9 mouse cellular contexts compared by ENCODE assay signal in genomic region chr14:121919752-121920151, GRCm38 (mm10). TPM values are rescaled to one million over a fixed set of nuclear protein-coding genes. Genes with fewer than 3 reads are reported as not detected.
DNase-seq lines count a peak whose midpoint lies in the region; ATAC-seq and TF ChIP-seq lines count a peak whose summit lies in the region.
"Had no signal": no experiment of that assay in that cellular context is flagged by ENCODE, and none has a peak within 500 bp of the region (broad histone marks: within the 10 kb centered on the region; RNA-seq: fewer than 3 reads in every experiment).

No protein-coding gene starts in this region.

- no peak overlapping the region for H3K9ac ChIP-seq in hindbrain, embryonic 14.5 days
- H3K9ac ChIP-seq: midbrain, embryonic 15.5 days had no signal

- ATAC-seq in common myeloid progenitor, adult 5-6 weeks (replicated peaks; ENCODE audit: low read depth, poor library complexity, severe bottlenecking) = 0 out of 2 replicates have a peak, but pooled peaks have one; percentile 30
- no peak for ATAC-seq in hindbrain, embryonic 14.5 days (ENCODE audit: low FRiP score)
- ATAC-seq: midbrain, embryonic 15.5 days had no signal

- no peak overlapping the region for H3K27ac ChIP-seq in spleen, adult 2 months (ENCODE audit: insufficient read depth, low read length)
- H3K27ac ChIP-seq in hindbrain, embryonic 14.5 days = no peak overlapping the region
- H3K27ac ChIP-seq: midbrain, embryonic 15.5 days had no signal

- no peaks in the 10 kb centered on the region for H3K36me3 ChIP-seq in spleen, adult 2 months (ENCODE audit: control insufficient read depth, insufficient read depth, low read length)
- H3K36me3 ChIP-seq in splenic B cell, adult 2 months (ENCODE audit: control insufficient read depth, insufficient read depth, low read length, poor library complexity, severe bottlenecking) = no peaks in the 10 kb centered on the region
- peaks cover 20% of the 10 kb centered on the region for H3K36me3 ChIP-seq in hindbrain, embryonic 14.5 days (replicated peaks; ENCODE audit: control insufficient read depth, insufficient read depth)

- no peaks in the 10 kb centered on the region for H3K27me3 ChIP-seq in spleen, adult 2 months (ENCODE audit: control insufficient read depth, insufficient read depth, low read length)
- no peaks in the 10 kb centered on the region for H3K27me3 ChIP-seq in splenic B cell, adult 2 months (ENCODE audit: control insufficient read depth, insufficient read depth, low read length, poor library complexity, severe bottlenecking)
- no peaks in the 10 kb centered on the region for H3K27me3 ChIP-seq in hindbrain, embryonic 14.5 days (ENCODE audit: control insufficient read depth, insufficient read depth, low read length)
- H3K27me3 ChIP-seq: midbrain, embryonic 15.5 days had no signal

- H3K9me3 ChIP-seq in hindbrain, embryonic 14.5 days (ENCODE audit: control insufficient read depth, low read length) = no peaks in the 10 kb centered on the region
- H3K9me3 ChIP-seq: midbrain, embryonic 15.5 days had no signal

- no peak for TF ChIP-seq POLR2A in spleen, adult 2 months (IDR thresholded peaks at IDR 0.05; ENCODE audit: low read depth, low read length)

- intact Hi-C loops in heart, postnatal 36 days (cut with DNase I) = loop anchor here (1.0 kb wide), 1 partner anchor 54 kb away; no protein-coding TSS in a partner anchor

- H3K4me2 ChIP-seq in hindbrain, embryonic 14.5 days (replicated peaks) = no peak overlapping the region
- H3K4me2 ChIP-seq: midbrain, embryonic 15.5 days had no signal

- H3K4me1 ChIP-seq in spleen, adult 2 months (ENCODE audit: control insufficient read depth, insufficient read depth, insufficient read length) = peaks cover 11% of the 10 kb centered on the region; the same call in 1 of the 2 replicates
- no peaks in the 10 kb centered on the region for H3K4me1 ChIP-seq in hindbrain, embryonic 14.5 days (replicated peaks; ENCODE audit: control insufficient read depth, insufficient read depth, low read length)
- H3K4me1 ChIP-seq: midbrain, embryonic 15.5 days had no signal

- peak; percentile 50; the same call in 1 of the 2 replicates for TF ChIP-seq CTCF in spleen, adult 2 months (IDR thresholded peaks at IDR 0.05; ENCODE audit: extremely low read depth, insufficient read depth, insufficient read length, insufficient replicate concordance)

- no peak overlapping the region for H3K4me3 ChIP-seq in spleen, adult 2 months (ENCODE audit: extremely low read depth, insufficient read depth, insufficient read length)
- H3K4me3 ChIP-seq in hindbrain, embryonic 14.5 days (replicated peaks; ENCODE audit: low read length) = no peak overlapping the region
- H3K4me3 ChIP-seq: midbrain, embryonic 15.5 days had no signal

- peak; percentile 80 for DNase-seq in heart, adult 11 months
- DNase-seq in heart, postnatal 36 days = no peak
- DNase-seq in spleen, adult 2 months (ENCODE audit: low read depth in 1 of 2, low spot score in 2 of 2) = no peak
- no peak for DNase-seq in spleen, adult 18-20 months
- peak; percentile 79 for DNase-seq in splenic B cell, adult 2 months (ENCODE audit: low read depth, low spot score)
- no peak for DNase-seq in hindbrain, embryonic 14.5 days (ENCODE audit: low spot score)
- no peak for DNase-seq in spleen, postnatal 4 days (ENCODE audit: low spot score in 2 of 2)

- 3% methylated on average over 3 of the region's 3 CpGs for WGBS in spleen, adult 2 months
- 41% methylated on average over 3 of the region's 3 CpGs for WGBS in hindbrain, embryonic 14.5 days

RNA-seq across cellular contexts. Expression of gene Gpr18, which starts 4.2 kb away (rescaled TPM):
- total RNA-seq in heart, postnatal 36 days (2021) = under 1 TPM; 0.33 to 0.46 TPM
- 91.9 and 111 TPM in 2 replicates for polyA plus RNA-seq in spleen, adult 2 months (2012; rRNA removed)
- 1.7 and 3.7 TPM in 2 replicates for total RNA-seq in common myeloid progenitor, adult 5-6 weeks (2017)
- polyA plus RNA-seq in hindbrain, embryonic 14.5 days (2014; fragmentation: Nextera tagmentation; extraction: Ambion mirVana) = 0.40 TPM in 1 of 2 replicates, not detected in the other

RNA-seq across cellular contexts. Expression of gene Ubac2, which starts 41.3 kb away (rescaled TPM):
- total RNA-seq in heart, postnatal 36 days (2021) = 10 to 100 TPM; 26.6 to 29.1 TPM
- polyA plus RNA-seq in spleen, adult 2 months (2012; rRNA removed) = 45.3 and 61.2 TPM in 2 replicates
- 19.1 and 33.3 TPM in 2 replicates for total RNA-seq in common myeloid progenitor, adult 5-6 weeks (2017)
- polyA plus RNA-seq in hindbrain, embryonic 14.5 days (2014; fragmentation: Nextera tagmentation; extraction: Ambion mirVana) = 49.6 and 51.2 TPM in 2 replicates

RNA-seq across cellular contexts. Expression of gene Gpr183, which starts 45.2 kb away (rescaled TPM):
- 1 to 10 TPM; 1.2 to 2.0 TPM for total RNA-seq in heart, postnatal 36 days (2021)
- polyA plus RNA-seq in spleen, adult 2 months (2012; rRNA removed) = 19.3 and 21.5 TPM in 2 replicates
- total RNA-seq in common myeloid progenitor, adult 5-6 weeks (2017) = 2.9 and 8.1 TPM in 2 replicates
- polyA plus RNA-seq in hindbrain, embryonic 14.5 days (2014; fragmentation: Nextera tagmentation; extraction: Ambion mirVana) = 0.74 and 1.4 TPM in 2 replicates

Comparison
In these comparisons a context has a peak if more than half of its experiments do, and no peak if none do; other contexts are left out.
1. DNase-seq: peak in heart, adult 11 months (single experiment) and splenic B cell, adult 2 months (single experiment); none in heart, postnatal 36 days (0 of 2), spleen, adult 2 months (0 of 2), spleen, adult 18-20 months (0 of 2), hindbrain, embryonic 14.5 days (single experiment) and spleen, postnatal 4 days (0 of 2).